ENCODE assay signal across 8 mouse cellular contexts in genomic region chr7:127091114-127091896, GRCm38 (mm10). TPM values are rescaled to one million over a fixed set of nuclear protein-coding genes. Genes with fewer than 3 reads are reported as not detected.
DNase-seq lines count a peak whose midpoint lies in the region; ATAC-seq lines count a peak whose summit lies in the region.

AI467606 (plus strand) TSS chr7:127091359.

- no peaks in the 10 kb centered on the region for H3K27me3 ChIP-seq in hindbrain, embryonic 12.5 days
- H3K27me3 ChIP-seq in hindbrain, embryonic 11.5 days (ENCODE audit: control insufficient read depth, insufficient read depth, low read length), result no peaks in the 10 kb centered on the region
- no peaks in the 10 kb centered on the region for H3K27me3 ChIP-seq in heart, embryonic 11.5 days (ENCODE audit: control insufficient read depth, insufficient read depth, low read length)

- no peak within 1 kb of the TSS for H3K27ac ChIP-seq in hindbrain, embryonic 12.5 days
- H3K27ac ChIP-seq in hindbrain, embryonic 11.5 days (ENCODE audit: low read depth, low read length), result no peak within 1 kb of the TSS
- H3K27ac ChIP-seq in heart, embryonic 11.5 days (ENCODE audit: low read depth, low read length), result peak within 1 kb of the TSS; percentile 22; the same call in 1 of the 2 replicates

- no peak within 1 kb of the TSS for H3K4me3 ChIP-seq in hindbrain, embryonic 12.5 days
- H3K4me3 ChIP-seq in hindbrain, embryonic 11.5 days (ENCODE audit: low read depth, low read length), result no peak within 1 kb of the TSS
- H3K4me3 ChIP-seq in heart, embryonic 11.5 days (ENCODE audit: low read depth, low read length), result peak within 1 kb of the TSS; percentile 19

- ATAC-seq in hindbrain, embryonic 12.5 days (ENCODE audit: low FRiP score), result no peak
- no peak for ATAC-seq in hindbrain, embryonic 11.5 days (ENCODE audit: low FRiP score)
- ATAC-seq in activated CD4-positive, CD25-positive, alpha-beta regulatory T cell, adult 4 months, result peak; percentile 95
- ATAC-seq in heart, embryonic 11.5 days (replicated peaks; ENCODE audit: insufficient number of reproducible peaks, low FRiP score, low TSS enrichment), result peak; percentile 76
- peak; percentile 82 for ATAC-seq in megakaryocyte-erythroid progenitor cell, adult 5-6 weeks (replicated peaks; ENCODE audit: low FRiP score, low TSS enrichment, poor library complexity, severe bottlenecking)

- no peak within 1 kb of the TSS for H3K4me2 ChIP-seq in hindbrain, embryonic 12.5 days (replicated peaks)
- no peak within 1 kb of the TSS for H3K4me2 ChIP-seq in hindbrain, embryonic 11.5 days (replicated peaks; ENCODE audit: low read depth, low read length)
- peak within 1 kb of the TSS; percentile 30 for H3K4me2 ChIP-seq in heart, embryonic 11.5 days

- H3K36me3 ChIP-seq in hindbrain, embryonic 12.5 days, result no peaks in the 10 kb centered on the region
- H3K36me3 ChIP-seq in hindbrain, embryonic 11.5 days (ENCODE audit: control insufficient read depth, insufficient read depth, low read length), result no peaks in the 10 kb centered on the region
- no peaks in the 10 kb centered on the region for H3K36me3 ChIP-seq in heart, embryonic 11.5 days (ENCODE audit: control insufficient read depth, insufficient read depth, low read length)

- WGBS in hindbrain, embryonic 12.5 days, result 69% methylated on average over 16 of the region's 16 CpGs
- 73% methylated on average over 16 of the region's 16 CpGs for WGBS in hindbrain, embryonic 11.5 days
- WGBS in heart, embryonic 11.5 days (ENCODE audit: insufficient replicate concordance), result 56% methylated on average over 16 of the region's 16 CpGs

- H3K9ac ChIP-seq in hindbrain, embryonic 12.5 days, result 0 out of 2 replicates have a peak within 1 kb of the TSS, but pooled peaks have one; percentile 18
- no peak within 1 kb of the TSS for H3K9ac ChIP-seq in hindbrain, embryonic 11.5 days (ENCODE audit: low read depth, low read length)
- 0 out of 2 replicates have a peak within 1 kb of the TSS, but pooled peaks have one; percentile 39 for H3K9ac ChIP-seq in heart, embryonic 11.5 days (ENCODE audit: low read depth, low read length)

- DNase-seq in hindbrain, embryonic 11.5 days (ENCODE audit: low spot score), result no peak
- peak; percentile 41 to 60 for DNase-seq in kidney, postnatal 4 days
- peak; percentile 97 for DNase-seq in thymus, postnatal 25 days
- DNase-seq in left cerebral cortex, adult 11 months (ENCODE audit: low spot score), result no peak

- no peaks in the 10 kb centered on the region for H3K9me3 ChIP-seq in hindbrain, embryonic 12.5 days (replicated peaks)
- no peaks in the 10 kb centered on the region for H3K9me3 ChIP-seq in hindbrain, embryonic 11.5 days (ENCODE audit: control insufficient read depth, low read length)
- H3K9me3 ChIP-seq in heart, embryonic 11.5 days (replicated peaks; ENCODE audit: control insufficient read depth, low read length), result no peaks in the 10 kb centered on the region

- H3K4me1 ChIP-seq in hindbrain, embryonic 12.5 days, result peaks cover 13% of the 10 kb centered on the region
- H3K4me1 ChIP-seq in hindbrain, embryonic 11.5 days (replicated peaks; ENCODE audit: control insufficient read depth, insufficient read depth, low read length), result no peaks in the 10 kb centered on the region
- H3K4me1 ChIP-seq in heart, embryonic 11.5 days (ENCODE audit: control insufficient read depth, insufficient read depth, low read length), result peaks cover 14% of the 10 kb centered on the region; the same call in 1 of the 2 replicates

RNA-seq across cellular contexts. Expression of gene AI467606, which starts in this region (rescaled TPM):
- 1.0 and 1.2 TPM in 2 replicates for polyA plus RNA-seq in hindbrain, embryonic 12.5 days (2016; fragmentation: Nextera tagmentation; extraction: Ambion mirVana)
- 1.0 and 1.3 TPM in 2 replicates for polyA plus RNA-seq in hindbrain, embryonic 11.5 days (2014; fragmentation: Nextera tagmentation; extraction: Ambion mirVana)
- polyA plus RNA-seq in activated CD4-positive, CD25-positive, alpha-beta regulatory T cell, adult 4 months (2017; shearing (Covaris generic)), result 100 to 1,000 TPM; 258 to 336 TPM
- polyA plus RNA-seq in heart, embryonic 11.5 days (2014; fragmentation: Nextera tagmentation; extraction: Ambion mirVana), result 0.92 and 0.96 TPM in 2 replicates
- total RNA-seq in megakaryocyte-erythroid progenitor cell, adult 5-6 weeks (2014; fragmentation: Nextera tagmentation), result 17.6 and 18.5 TPM in 2 replicates
- 14.2 and 17.9 TPM in 2 replicates for total RNA-seq in megakaryocyte-erythroid progenitor cell, adult 5-6 weeks (2017)

Comparison
In these comparisons a context has a peak if more than half of its experiments do, and no peak if none do; other contexts are left out.
1. RNA of gene AI467606 (polyA plus RNA-seq): 258 to 336 TPM in activated CD4-positive, CD25-positive, alpha-beta regulatory T cell, adult 4 months; 1.0 to 1.2 TPM in hindbrain, embryonic 12.5 days, 1.0 to 1.3 TPM in hindbrain, embryonic 11.5 days and 0.92 to 0.96 TPM in heart, embryonic 11.5 days; every median in the first group is over 100 times any median in the second.
2. Peak in ATAC-seq, H3K4me3 ChIP-seq, H3K27ac ChIP-seq, H3K9ac ChIP-seq and H3K4me2 ChIP-seq in heart, embryonic 11.5 days; RNA of the gene not detected or under 1 TPM.
3. ATAC-seq: peak in activated CD4-positive, CD25-positive, alpha-beta regulatory T cell, adult 4 months (single experiment) and megakaryocyte-erythroid progenitor cell, adult 5-6 weeks (single experiment); none in hindbrain, embryonic 12.5 days (single experiment) and hindbrain, embryonic 11.5 days (single experiment).
4. DNase-seq: peak in kidney, postnatal 4 days (2 of 2) and thymus, postnatal 25 days (single experiment); none in hindbrain, embryonic 11.5 days (single experiment) and left cerebral cortex, adult 11 months (single experiment).